Mouse (Mus musculus): ENCODE data around the gene Stub1.
A peak's percentile ranks its signal among the peaks of the same experiment; 100 is the strongest.

Stub1 gene

DNA sequence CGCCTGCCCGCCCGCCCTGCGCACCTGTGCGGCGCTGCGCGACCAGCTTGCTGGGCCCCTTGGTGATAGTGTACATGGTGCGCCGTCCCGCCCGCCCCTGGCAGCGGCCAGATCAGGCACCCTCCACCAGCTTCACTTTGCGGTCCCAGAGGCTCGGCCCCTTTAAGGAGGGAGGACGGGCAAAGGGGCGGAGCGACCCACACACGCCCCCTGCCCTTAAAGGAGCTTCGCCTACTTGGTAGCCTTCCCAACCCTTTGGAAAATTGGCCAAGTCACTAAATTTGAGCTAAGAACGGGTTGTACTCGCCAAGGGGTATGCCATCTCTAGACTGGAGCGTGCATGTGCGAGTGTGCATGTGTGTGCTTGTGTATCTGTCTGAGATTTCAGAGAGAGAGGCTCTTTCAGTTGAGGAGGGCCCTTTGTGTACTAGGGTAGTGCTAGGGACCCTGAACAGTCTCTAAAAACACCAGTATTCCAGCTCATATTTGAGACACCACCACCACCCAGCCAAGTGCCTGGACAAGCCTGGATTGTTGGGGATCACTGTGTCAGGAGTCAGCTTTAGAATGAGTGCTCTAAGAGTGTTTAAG is 35.5 kb upstream of the Stub1 start, which contains the start of gene Mcrip2:
Gene Mcrip2 (minus strand): TSS at position 164 of the 591 bp plus-strand sequence.
- peak; percentile 74 for DNase-seq (ENCODE audit: low read depth, low spot score)

DNA sequence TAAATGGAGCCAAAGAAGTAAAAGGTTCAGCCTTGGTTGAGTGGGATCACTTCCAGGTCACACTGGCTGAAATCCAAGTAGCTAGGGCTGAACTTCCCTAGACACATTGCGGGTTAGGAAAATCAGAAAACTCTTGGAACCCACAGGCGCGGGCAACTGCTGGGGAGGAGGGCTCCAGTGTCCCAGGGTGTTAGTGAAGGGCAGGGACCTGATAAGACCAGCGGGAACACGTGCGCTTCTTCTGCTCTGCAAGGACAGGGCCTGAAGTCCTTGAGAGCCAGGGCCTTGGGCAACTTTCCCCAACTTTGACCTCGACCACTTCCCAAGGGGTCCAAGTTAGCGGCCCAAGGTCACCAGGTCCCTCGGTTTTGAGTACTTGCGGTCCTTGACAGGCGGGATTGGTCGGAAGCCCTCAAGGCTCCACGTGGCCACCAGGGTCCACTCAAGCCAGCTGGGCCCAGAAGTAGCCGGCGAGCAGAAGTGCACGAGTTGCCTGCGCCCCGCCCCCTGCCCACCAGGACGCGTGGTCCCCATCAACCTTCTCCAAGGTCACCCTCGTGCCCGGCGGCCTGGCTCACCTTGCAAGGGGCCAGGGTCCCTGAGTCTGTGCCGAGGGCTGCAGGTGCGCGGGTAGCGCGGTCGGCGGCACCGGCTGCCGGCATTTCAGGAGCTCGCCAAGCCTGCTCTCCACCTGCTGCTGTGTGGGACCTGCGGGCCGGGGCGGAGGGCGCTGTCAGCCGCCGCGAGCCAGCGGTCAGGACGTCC is 34.8 kb upstream of the Stub1 start:
- no peak for DNase-seq (ENCODE audit: low read depth, low spot score)

DNA sequence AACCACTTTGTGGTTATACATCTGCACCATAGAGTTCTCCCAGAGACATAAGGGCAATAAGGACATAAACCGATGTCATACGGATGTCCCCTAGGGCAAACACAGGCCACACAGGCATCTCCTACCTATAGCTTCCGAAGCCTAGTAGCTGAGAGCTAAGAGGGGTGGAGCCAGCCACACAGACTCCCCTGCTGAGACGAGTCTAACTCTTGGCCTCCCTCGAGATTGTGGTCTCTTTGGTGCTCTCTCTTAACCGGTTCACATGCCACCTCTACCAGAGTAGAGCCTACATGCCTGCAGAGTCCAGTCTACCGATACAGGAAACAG is 34.3 kb upstream of the Stub1 start:
- DNase-seq (ENCODE audit: low read depth, low spot score), result peak; percentile 47

GRCm38 (mm10) chr17:25866172-25866571 is 33.0 kb upstream of the Stub1 start:
- DNase-seq (ENCODE audit: low read depth, low spot score), result no peak

- no peak for DNase-seq (ENCODE audit: low read depth, low spot score)
Observed at GRCm38 (mm10) chr17:25865288-25865687, 32.1 kb upstream of the Stub1 start.

- no peak for DNase-seq (ENCODE audit: low read depth, low spot score)
Observed at GRCm38 (mm10) chr17:25864311-25864710, 31.1 kb upstream of the Stub1 start.

- DNase-seq (ENCODE audit: low read depth, low spot score), result no peak
Observed at GRCm38 (mm10) chr17:25863681-25864080, 30.5 kb upstream of the Stub1 start.

DNA sequence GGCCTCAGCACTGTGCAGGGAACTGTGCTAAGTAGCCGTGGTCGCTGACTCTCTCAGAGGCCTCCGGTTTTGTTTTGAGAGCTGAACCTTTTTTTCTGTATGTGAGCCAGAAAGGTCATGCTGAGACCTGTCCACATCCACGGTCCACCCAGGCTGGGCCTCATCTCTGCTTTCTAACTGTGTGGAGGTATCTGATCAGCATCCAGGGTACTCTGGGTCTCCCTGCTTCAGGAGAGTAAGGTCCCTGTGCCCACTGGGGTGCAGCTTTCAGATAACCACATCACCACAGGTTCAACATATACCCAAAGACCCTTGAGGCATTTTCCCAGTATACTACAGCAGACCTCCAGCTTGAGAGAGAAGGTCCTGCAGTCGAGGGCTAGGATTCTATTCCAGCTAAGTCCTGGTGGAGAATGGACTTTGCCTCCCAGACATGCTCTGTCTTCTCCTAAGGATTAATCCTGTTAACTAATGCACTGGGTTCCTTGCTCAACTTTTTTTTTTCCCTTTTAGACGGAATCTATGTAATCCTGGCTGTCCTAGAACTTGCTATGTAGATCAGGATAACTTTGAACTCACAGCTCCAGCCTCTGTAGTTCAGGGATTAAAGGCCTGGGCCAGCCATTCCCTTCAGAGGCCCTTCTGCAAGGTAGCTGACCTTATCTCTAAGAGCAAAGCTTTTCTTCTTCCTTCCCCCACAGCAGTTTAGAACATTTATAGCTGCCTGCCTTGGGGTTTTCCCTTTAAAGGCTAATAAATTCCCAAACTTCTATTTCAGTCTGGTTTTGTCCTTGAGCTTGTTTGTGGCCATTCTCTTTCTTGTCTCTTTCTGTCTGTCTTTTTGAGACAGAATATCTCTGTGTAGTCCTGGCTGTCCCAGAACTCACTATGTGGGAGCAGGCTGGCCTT is 28.8 kb upstream of the Stub1 start:
- DNase-seq (ENCODE audit: low read depth, low spot score), result no peak

GRCm38 (mm10) chr17:25860832-25861703 is 27.9 kb upstream of the Stub1 start, which contains the start of gene Wdr90:
Gene Wdr90, minus strand, starts transcription at chr17:25861501.
- DNase-seq (ENCODE audit: low read depth, low spot score), result peak; percentile 89

DNA sequence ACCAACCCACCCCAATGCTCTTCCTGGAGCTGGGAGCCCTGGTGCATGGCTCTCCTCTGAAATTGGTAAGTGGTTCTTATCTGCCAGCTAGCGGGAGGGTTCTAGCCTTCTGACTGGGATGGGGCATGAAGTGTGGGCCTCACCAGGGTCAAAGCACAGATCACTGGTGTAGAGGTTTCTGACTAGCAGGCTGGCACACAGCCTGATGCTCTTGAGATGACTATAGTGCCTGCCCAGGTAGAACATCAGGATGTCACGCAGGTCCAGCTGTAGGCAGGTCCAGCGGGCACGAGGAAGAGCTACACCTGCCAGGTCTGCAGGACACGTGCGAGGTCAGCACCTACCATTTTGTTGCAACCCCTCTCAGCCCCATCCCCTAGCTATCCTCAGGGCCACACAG is 27.0 kb upstream of the Stub1 start:
- DNase-seq (ENCODE audit: low read depth, low spot score), result no peak

- peak; percentile 91 for DNase-seq (ENCODE audit: low read depth, low spot score)
Observed at GRCm38 (mm10) chr17:25844396-25844901, 11.2 kb upstream of the Stub1 start, which contains the start of gene Rhot2. Gene Rhot2, minus strand, starts transcription at chr17:25844851.

GRCm38 (mm10) chr17:25843636-25844395 is 10.6 kb upstream of the Stub1 start:
- no peak for DNase-seq (ENCODE audit: low read depth, low spot score)

DNA sequence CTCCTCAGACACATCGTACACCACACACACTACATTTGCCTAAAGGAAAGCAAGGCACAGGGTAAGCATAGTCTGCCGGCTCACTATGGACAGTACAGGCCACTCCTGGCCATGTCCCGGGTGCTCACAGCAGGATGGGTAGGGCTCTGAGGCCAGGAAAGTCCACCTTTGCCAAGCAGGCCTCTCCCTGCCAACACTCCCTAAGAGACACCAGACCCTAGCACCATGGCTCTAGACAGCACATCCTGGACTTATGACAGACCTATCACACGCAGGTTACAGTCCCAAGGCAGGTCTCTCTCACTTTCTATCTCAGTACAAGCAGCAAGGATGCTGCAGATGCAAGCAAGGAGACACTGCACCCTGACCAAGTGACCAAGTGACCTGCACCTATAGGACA is 9.9 kb upstream of the Stub1 start:
- no peak for DNase-seq (ENCODE audit: low read depth, low spot score)

- DNase-seq (ENCODE audit: low read depth, low spot score), result no peak
Observed at GRCm38 (mm10) chr17:25842509-25842908, 9.3 kb upstream of the Stub1 start.

- DNase-seq (ENCODE audit: low read depth, low spot score), result no peak
Observed at GRCm38 (mm10) chr17:25841117-25841880, 8.1 kb upstream of the Stub1 start, which contains the start of gene Gm20683. Gene Gm20683, minus strand, starts transcription at chr17:25841763.

DNA sequence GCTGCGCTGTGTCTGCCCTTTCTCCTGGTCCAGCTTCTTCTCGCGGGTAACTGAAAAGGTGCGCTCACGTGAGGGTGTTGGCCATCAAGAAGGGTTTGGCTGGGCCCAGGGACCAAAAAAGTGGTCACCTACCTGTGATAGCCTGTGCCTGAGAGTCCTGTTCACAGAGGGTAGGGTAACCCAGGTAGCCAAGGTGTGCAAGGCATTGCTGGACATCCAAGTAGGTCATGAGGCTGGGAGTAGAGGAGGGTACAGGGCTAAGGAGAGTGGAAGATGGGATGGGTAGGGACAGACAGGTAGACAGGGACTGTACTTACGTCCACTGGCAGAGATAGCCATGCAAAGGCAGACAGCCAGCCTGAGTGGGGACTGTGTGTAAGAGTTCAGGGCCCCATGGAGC is 7.3 kb upstream of the Stub1 start:
- no peak for DNase-seq (ENCODE audit: low read depth, low spot score)

GRCm38 (mm10) chr17:25839455-25840235 is 6.4 kb upstream of the Stub1 start:
- no peak for DNase-seq (ENCODE audit: low read depth, low spot score)

DNA sequence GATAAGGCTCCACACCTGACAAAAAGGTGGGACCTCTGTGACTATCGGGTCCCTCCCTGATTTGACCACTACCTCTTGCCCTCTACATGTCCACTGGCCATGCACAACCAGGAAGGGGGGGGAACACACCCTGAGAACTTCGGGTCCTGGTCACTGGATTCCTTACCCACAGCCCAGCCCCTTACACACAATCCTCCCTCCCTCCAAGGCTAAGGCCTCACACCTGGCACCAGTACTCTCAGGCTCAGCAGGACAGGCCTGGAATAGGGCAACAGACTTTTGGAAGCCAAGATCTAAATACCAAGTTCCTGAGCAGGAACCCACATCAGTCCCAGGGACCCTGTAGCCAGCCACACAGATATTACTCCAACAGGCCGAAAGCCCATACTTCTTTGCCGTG is 5.7 kb upstream of the Stub1 start:
- no peak for DNase-seq (ENCODE audit: low read depth, low spot score)

- DNase-seq (ENCODE audit: low read depth, low spot score), result no peak
Observed at GRCm38 (mm10) chr17:25837533-25837932, 4.3 kb upstream of the Stub1 start.
